Mouse (Mus musculus) fat pad, adult 2 months (tissue): ENCODE results near the gene Ubc.

ENCODE experiments used
- DNase-seq: peaks from one replicate; pipeline ENCODE4 v3.0.0-alpha.2; 2011; ENCODE audit warnings: low read depth, low spot score; ENCODE audit errors: extremely low read depth

Ubc gene

DNA sequence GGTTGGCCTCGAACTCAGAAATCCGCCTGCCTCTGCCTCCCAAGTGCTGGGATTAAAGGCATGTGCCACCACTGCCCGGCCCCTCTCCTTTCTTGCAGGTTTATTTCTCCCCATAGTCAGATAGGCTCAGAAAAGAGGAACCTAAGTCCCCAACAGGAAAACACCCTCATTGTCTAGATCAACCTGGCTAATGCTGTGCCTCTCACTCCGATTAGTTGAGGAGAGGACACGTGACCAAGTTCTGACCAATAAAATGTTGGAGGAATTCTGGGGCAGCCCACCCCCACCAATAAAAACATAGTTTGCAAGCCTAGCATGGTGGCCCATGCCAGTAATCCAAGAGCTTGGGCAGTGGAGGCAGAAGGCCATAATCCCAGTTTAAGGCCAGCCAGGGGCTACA lies 38.1 kb downstream of the Ubc start:
- DNase-seq = no peak

DNA sequence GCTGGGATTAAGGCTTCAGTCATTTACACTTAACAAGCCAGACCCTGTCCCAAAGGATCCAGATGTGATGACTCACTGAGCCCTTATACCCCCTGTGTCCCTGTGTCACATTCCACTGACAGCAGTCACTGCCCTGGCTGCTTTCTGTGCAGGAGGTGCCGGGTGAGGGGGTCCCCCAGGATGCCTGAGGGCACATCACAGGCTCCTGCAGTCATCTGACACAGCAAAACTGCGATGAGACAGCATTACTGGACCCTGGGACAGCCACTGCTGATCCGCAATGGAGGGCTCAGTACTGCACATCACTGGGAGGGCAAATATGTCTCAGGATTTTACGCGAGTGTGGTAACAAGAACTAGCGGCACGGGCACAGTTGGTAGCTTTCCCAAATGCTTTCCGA lies 38.9 kb downstream of the Ubc start:
- DNase-seq = no peak

GRCm38 (mm10) chr5:125349391-125349790 lies 40.6 kb downstream of the Ubc start:
- DNase-seq = no peak

GRCm38 (mm10) chr5:125348487-125348886 lies 41.5 kb downstream of the Ubc start:
- no peak for DNase-seq

DNA sequence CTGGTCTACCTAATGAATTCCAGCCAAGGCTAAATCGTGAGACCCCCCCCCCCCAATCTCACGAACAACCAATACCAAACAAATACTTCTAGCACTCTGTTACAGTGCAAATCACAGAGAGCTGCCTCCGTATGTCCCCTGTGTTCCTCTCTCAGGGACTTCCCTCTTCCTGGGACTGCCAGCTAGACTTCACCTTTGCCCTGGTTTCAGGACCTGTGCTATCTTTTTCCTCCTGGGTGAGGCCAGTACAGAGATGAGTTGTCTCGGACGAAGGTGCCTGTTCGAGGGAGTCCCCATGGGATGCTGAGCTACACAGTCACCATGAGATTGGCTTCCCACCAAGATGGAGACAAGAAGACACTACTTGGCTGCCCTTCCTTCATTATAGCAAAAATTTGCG lies 41.9 kb downstream of the Ubc start:
- no peak for DNase-seq

DNA sequence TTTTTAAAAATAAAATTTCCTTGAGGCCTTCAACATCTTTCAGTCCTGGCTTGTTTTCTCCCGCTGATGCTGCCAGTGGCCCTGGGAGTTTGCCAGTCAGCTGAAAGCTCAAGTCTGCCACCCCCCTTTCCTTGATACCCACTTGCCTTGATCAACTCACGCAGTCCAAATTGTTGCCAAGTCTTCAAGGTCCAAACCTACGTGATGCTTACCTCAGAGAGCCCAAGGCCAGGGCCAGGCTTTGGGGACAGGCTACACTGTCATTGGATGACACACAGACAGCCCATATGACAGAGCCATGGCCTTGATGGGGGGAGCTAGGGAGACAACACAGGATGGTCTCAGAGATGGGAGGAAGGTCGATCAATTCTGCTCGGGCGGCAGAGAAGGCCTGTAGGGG lies 45.7 kb downstream of the Ubc start:
- DNase-seq = no peak

- DNase-seq = no peak
These were observed 48.4 kb downstream of the Ubc start for GRCm38 (mm10) chr5:125341459-125342090.

DNA sequence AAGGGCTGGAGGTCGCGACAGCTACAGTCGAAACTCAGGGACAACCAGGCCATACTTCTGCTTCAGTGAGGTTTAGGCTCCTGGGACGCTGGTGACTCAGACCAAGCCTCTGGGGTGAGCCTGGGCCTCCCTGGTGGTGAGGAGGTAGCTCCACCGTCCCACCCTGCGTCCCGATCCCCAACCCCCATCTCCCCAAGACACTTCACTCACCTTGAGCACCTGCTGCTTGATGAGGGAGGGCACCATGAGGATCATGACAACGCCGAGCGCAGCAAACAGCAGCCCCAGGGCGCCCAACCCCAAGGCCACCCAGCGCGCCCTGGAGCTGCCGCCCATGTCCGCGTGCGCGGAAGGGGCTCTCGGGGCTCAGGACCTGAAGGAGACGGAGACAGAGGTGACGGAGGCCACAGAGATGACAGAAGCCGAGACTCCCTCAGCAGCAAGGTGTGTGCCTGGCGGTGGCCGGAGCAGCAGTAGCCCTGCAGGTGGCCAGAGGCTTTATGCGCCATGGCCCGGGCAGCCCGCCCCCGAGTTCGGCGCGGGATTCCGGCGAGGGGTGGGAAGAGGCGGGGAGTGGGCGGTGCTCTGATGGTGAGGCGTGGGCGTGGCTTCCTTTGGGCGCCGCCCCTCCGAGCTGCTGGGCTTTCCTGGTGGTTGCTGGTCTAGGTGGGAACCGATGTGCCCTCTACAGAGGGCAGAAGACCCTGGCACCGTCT lies 49.3 kb downstream of the Ubc start, which contains the start of gene Scarb1:
Gene Scarb1 (minus strand): TSS at position 548 of the 716 bp plus-strand sequence.
- DNase-seq = no peak

GRCm38 (mm10) chr5:125339851-125340531 lies 50.0 kb downstream of the Ubc start:
- DNase-seq = no peak

DNA sequence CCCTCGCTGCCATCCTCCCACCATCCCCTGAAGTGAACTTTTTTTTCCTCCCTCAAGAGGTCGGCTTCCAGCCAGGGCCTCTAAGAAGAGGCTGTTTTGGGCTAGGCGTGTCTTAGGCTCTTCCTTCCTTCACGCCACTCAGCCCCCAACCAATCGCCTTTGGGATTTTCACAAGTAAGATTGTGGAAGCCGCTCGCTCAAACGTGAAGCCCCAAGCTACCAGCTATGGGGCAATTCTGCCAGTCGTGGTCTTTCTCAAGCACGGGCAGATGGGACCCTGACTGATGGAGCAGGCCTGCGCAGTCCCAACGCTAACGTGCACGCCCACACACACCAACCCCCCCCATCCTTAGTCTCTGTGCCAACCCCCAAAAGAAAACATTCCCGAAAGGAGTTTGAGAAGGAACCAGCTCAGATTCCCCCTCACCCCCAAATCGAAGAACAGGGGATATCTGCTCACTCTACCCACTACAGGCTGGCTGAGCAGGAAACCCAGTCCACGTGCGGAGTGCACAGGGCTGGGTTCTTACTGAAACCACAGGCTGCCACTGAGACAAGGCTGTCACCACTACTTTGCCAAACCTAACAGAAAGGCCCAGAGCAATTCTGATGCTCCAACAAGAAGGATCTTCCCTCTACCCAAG lies 50.8 kb downstream of the Ubc start:
- DNase-seq = no peak

- DNase-seq = no peak
These were observed 52.5 kb downstream of the Ubc start for GRCm38 (mm10) chr5:125337526-125337925.

- no peak for DNase-seq
These were observed 53.0 kb downstream of the Ubc start for GRCm38 (mm10) chr5:125337012-125337411.
